In the genomic region with DNA sequence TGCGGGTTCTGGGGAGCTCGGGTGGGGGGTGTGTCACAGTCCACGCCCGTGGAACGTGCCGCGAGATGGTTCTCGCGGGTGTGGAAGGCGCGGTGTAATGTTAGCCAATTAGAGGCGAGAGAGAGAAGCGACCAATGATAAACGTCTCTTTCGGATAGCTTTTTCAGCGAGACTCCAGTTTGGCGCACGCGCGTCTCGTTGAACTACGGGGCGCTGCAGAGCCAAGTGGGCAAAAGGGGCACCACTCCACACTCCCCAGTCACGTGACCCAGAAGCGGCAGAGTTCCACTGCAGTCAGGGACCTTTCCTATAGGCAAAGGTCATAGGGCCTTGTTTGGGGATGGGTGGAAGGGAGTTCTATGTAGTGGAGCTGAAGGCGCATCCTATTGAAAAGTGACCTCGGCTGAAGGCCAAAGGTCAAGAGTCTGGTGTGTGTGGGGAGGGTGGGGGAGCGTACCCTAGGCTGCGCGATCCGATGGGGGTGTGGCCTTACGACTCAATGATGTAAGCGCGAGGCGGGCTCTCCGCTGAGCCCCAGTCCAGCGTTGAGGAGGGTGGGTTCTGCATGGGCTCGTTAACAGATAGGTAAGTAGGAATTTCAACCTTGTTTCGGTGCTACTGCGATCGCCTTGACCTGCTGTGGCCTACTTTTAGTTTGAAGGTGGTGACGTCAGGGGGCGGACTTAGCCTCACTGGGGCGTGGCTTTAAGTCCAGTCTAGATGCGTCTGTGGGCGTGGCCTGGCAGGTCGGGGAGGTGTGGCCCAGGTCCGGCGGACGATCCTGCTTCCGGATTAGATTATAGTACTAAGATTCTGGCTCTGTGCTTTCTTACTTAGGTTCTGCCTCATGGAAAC, we compare ENCODE assay signal across 7 mouse cellular contexts. TPM values are rescaled to one million over a fixed set of nuclear protein-coding genes. Genes with fewer than 3 reads are reported as not detected.
DNase-seq lines count a peak whose midpoint lies in the region; ATAC-seq lines count a peak whose summit lies in the region.

A gene (plus strand): TSS at position 97 of the 855 bp plus-strand sequence.

- peaks cover 14% of the 10 kb centered on the region for H3K4me1 ChIP-seq in embryonic facial prominence, embryonic 10.5 days
- H3K4me1 ChIP-seq in limb, embryonic 10.5 days = peaks cover 40% of the 10 kb centered on the region
- H3K4me1 ChIP-seq in midbrain, embryonic 13.5 days (replicated peaks) = peaks cover 11% of the 10 kb centered on the region

- peak within 1 kb of the TSS; percentile 78 for H3K9ac ChIP-seq in midbrain, embryonic 13.5 days (replicated peaks)

- H3K9me3 ChIP-seq in embryonic facial prominence, embryonic 10.5 days = no peaks in the 10 kb centered on the region
- H3K9me3 ChIP-seq in limb, embryonic 10.5 days (replicated peaks) = no peaks in the 10 kb centered on the region
- H3K9me3 ChIP-seq in midbrain, embryonic 13.5 days = no peaks in the 10 kb centered on the region

- peak within 1 kb of the TSS; percentile 68 for H3K4me2 ChIP-seq in midbrain, embryonic 13.5 days (replicated peaks)

- peak within 1 kb of the TSS; percentile 78 for H3K4me3 ChIP-seq in embryonic facial prominence, embryonic 10.5 days
- peak within 1 kb of the TSS; percentile 63 for H3K4me3 ChIP-seq in limb, embryonic 10.5 days
- peak within 1 kb of the TSS; percentile 60 for H3K4me3 ChIP-seq in midbrain, embryonic 13.5 days (replicated peaks)

- WGBS in embryonic facial prominence, embryonic 10.5 days = under 1% methylated on average over 51 of the region's 51 CpGs
- under 1% methylated on average over 51 of the region's 51 CpGs for WGBS in limb, embryonic 10.5 days
- WGBS in midbrain, embryonic 13.5 days = under 1% methylated on average over 51 of the region's 51 CpGs

- peak; percentile 96 for DNase-seq in adrenal gland, postnatal 10 days
- peak; percentile 94 for DNase-seq in embryonic facial prominence, embryonic 10.5 days (ENCODE audit: low spot score)
- peak; percentile 97 for DNase-seq in kidney, adult 11 months
- DNase-seq in limb, embryonic 10.5 days (ENCODE audit: low spot score) = peak; percentile 93
- peak; percentile 91 for DNase-seq in spleen, adult 12 weeks (ENCODE audit: low spot score)

- H3K27ac ChIP-seq in embryonic facial prominence, embryonic 10.5 days (replicated peaks) = peak within 1 kb of the TSS; percentile 92
- H3K27ac ChIP-seq in limb, embryonic 10.5 days = peak within 1 kb of the TSS; percentile 93
- H3K27ac ChIP-seq in midbrain, embryonic 13.5 days = peak within 1 kb of the TSS; percentile 78

- peak; percentile 82 for ATAC-seq in granulocyte monocyte progenitor cell, adult 5-6 weeks (replicated peaks; ENCODE audit: poor library complexity, severe bottlenecking)
- peak; percentile 93 for ATAC-seq in midbrain, embryonic 13.5 days

- no peaks in the 10 kb centered on the region for H3K27me3 ChIP-seq in embryonic facial prominence, embryonic 10.5 days (replicated peaks; ENCODE audit: low read depth, poor library complexity, severe bottlenecking)
- H3K27me3 ChIP-seq in limb, embryonic 10.5 days (ENCODE audit: low read depth, poor library complexity, severe bottlenecking) = no peaks in the 10 kb centered on the region
- H3K27me3 ChIP-seq in midbrain, embryonic 13.5 days = no peaks in the 10 kb centered on the region

- peaks cover 28% of the 10 kb centered on the region for H3K36me3 ChIP-seq in embryonic facial prominence, embryonic 10.5 days (replicated peaks)
- H3K36me3 ChIP-seq in limb, embryonic 10.5 days = peaks cover 28% of the 10 kb centered on the region
- H3K36me3 ChIP-seq in midbrain, embryonic 13.5 days = peaks cover 26% of the 10 kb centered on the region

RNA-seq across cellular contexts. Expression of the gene that starts here (rescaled TPM):
- 10 to 100 TPM; 54.0 to 55.1 TPM for total RNA-seq in adrenal gland, postnatal 10 days (2021)
- polyA plus RNA-seq in embryonic facial prominence, embryonic 10.5 days (2016; fragmentation: Nextera tagmentation; extraction: Ambion mirVana) = 36.0 and 40.7 TPM in 2 replicates
- total RNA-seq in granulocyte monocyte progenitor cell, adult 5-6 weeks (2014; fragmentation: Nextera tagmentation) = 32.0 and 52.0 TPM in 2 replicates
- 15.7 and 19.9 TPM in 2 replicates for total RNA-seq in granulocyte monocyte progenitor cell, adult 5-6 weeks (2017)
- 27.2 and 38.8 TPM in 2 replicates for polyA plus RNA-seq in limb, embryonic 10.5 days (2016; fragmentation: Nextera tagmentation; extraction: Ambion mirVana)
- 49.6 and 50.0 TPM in 2 replicates for polyA plus RNA-seq in midbrain, embryonic 13.5 days (2015; fragmentation: Nextera tagmentation; extraction: Ambion mirVana)

Comparison
In these comparisons a context has a peak if more than half of its experiments do, and no peak if none do; other contexts are left out.
1. Peak in every context shown above with its lines: DNase-seq, ATAC-seq, H3K4me3 ChIP-seq and H3K27ac ChIP-seq.